Mouse (Mus musculus) c-Kit-positive CD71-negative TER-119-negative erythroid progenitor cells, embryonic 14.5 days (primary cell): Measurements from ENCODE around the gene Kif4.
A peak's percentile ranks its signal among the peaks of the same experiment; 100 is the strongest.

Source experiments
- DNase-seq: peaks from one replicate; pipeline ENCODE4 v3.0.0-alpha.2; 2013; ENCODE audit warnings: low read depth

Gene Kif4

GRCm38 (mm10) chrX:100730266-100730665 lies 104.7 kb downstream of the Kif4 start:
- DNase-seq, result no peak

- no peak for DNase-seq
These were observed 108.8 kb downstream of the Kif4 start for GRCm38 (mm10) chrX:100734359-100734758.

- no peak for DNase-seq
These were observed 113.4 kb downstream of the Kif4 start for GRCm38 (mm10) chrX:100738918-100739317.

GRCm38 (mm10) chrX:100739443-100739842 lies 113.9 kb downstream of the Kif4 start:
- DNase-seq, result no peak

DNA sequence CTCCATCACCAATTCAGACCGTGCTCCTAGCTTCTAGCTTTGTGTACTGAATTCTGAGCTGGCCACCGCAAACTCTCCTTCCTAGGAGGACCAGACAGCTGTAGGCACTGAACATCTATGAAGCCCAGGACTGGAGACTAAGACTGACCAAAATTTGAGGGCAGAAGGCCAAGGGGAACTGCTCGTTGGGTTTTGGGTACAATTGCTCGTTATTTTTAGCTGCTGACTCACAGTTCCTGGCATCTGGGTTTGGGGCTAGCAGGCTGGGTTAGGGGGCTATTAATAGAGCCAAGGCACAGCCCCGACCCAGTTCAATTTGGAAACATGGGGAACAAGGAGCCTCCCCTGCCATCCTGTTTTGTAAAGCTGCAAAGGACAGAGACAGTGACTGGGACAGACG lies 115.2 kb downstream of the Kif4 start:
- DNase-seq, result no peak

DNA sequence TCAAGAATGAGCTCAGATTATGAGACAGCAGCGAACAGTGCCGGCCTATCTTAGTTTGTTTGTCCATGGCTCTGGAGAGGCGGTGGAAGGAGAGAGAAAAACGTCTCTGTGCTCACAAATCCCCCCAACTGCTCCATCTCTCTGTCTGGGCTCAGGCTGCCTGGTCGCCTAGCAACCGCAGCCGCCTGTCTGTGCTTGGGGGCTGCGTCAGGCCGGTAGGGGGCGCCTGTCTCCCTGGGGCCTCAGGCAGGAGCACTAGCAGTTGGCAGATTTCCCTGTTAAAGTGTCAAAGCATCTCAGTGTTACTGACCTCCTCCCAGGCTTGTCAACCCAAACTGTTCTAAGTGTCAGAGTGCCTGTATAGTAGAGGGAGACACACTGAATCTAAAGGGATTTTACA lies 116.4 kb downstream of the Kif4 start:
- DNase-seq, result no peak

GRCm38 (mm10) chrX:100765855-100766254 lies 140.3 kb downstream of the Kif4 start:
- no peak for DNase-seq

GRCm38 (mm10) chrX:100767181-100767884 lies 141.8 kb downstream of the Kif4 start, which contains the start of gene Dlg3:
Dlg3 (plus strand) TSS chrX:100767722.
- DNase-seq, result no peak

DNA sequence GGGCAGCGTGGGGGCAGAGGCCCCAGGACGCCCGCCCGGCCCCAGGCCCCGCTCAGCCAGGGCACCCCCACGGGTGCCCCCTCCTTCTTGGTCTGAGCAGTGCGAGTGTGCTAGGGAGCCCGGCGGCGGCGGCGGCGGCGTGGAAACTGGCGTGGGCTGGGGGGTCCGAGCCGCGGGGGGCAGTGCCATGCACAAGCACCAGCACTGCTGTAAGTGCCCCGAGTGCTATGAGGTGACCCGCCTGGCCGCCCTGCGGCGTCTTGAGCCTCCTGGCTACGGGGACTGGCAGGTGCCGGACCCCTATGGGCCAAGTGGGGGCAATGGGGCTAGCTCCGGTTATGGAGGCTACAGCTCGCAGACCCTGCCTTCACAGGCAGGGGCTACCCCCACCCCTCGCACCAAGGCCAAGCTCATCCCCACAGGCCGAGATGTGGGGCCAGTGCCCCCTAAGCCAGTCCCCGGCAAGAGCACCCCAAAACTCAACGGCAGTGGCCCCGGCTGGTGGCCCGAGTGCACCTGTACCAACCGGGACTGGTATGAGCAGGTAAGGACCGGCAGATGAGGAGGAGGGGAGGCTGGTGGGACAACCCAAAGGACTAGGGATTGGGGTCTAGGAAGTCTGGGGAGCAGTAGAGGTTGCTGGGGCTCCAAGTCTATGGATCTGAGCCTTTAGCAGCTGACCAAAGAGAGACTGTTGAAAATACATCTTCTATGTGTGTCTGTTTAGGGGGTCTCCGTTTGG lies 142.5 kb downstream of the Kif4 start:
- no peak for DNase-seq

- DNase-seq, result no peak
These were observed 143.7 kb downstream of the Kif4 start for GRCm38 (mm10) chrX:100769281-100769680.

DNA sequence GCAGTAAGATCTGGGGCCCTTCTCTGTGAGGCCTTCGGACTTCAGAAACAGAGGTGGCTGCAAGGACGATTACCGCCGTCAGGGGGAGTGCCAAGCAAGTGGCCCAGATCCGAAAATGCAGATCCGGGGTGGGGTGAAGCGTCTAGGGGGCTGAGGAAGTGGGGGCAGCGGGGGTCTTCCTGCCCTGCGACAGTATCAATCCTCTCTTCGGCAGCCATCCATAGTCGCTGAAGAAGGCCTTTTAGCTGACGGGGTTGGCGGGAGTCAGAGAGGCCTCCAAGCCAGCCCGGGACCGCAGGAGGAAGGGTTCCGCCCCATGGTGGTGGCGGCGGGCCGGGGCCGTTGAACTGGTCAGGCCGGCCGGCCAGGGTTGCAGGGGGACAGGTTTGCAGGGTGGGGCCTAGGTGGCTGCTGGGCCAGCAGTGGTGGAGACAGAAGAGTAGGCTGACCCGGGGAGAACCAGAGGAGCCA lies 148.8 kb downstream of the Kif4 start:
- DNase-seq, result peak; percentile 24

DNA sequence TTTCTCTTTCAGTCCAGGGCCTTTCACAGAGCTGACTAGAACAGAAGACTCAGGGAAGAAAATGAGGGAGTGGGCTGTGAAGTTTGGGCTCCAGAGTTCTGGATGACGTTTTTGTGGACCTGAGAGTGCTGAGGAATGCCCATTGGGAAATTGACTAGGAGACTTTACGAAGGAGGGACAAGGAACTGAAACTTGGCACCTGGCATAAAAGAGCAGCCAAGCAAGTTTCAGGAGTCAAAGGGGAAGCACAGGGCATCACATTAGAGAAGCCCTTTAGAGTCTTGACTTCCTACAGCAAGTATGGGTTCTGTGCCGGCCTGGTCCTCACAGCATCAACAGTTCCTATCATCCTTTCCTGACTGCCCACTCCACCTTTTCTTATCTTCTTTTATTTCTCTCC lies 149.9 kb downstream of the Kif4 start:
- no peak for DNase-seq

- no peak for DNase-seq
These were observed 151.0 kb downstream of the Kif4 start for GRCm38 (mm10) chrX:100776494-100776893.
